Mouse (Mus musculus) cerebellum, adult 9-10 months (tissue): ENCODE results near the gene Baz2b.
"Not testable (repeated sequence)": the region's sequence is repeated elsewhere in the genome, so short reads cannot be mapped to it uniquely, and the experiment has no call there.

Experiments used
- DNase-seq: peaks from one replicate; pipeline ENCODE4 v3.0.0; 2022

Gene Baz2b

DNA sequence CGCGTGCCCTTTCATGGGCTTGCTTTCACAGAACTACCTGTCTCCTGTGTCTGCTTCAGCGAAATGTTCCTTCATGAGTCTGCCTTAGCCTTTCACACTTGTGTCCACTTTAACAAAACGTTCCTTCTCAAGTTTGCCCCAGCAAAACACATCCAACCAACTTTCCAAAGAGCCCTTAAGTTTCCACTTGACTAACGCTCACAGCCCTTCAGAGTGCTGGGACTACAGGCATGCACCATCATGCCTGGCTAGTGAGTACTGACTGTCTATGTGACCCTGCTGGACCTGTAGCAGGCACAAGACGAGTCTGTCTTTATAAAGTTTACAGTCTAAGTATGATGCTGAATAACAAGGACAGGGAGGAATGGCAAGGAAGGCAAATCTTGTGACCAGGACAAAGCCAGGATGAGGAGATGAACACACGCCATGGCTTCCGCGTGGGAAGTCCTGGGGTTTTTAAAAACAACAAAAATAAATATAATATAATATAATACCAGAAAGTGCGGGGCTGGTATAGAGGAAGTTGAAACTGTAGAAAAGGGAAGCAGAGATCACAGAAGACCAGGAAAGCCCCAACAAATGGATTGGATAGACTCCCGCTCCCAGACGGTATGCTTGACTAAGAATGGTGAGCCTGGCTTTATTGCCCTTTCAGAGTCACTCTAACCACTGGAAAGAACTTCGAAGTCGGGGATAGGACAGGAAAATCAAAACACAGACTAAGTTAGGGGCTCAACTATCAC is 120.7 kb downstream of the Baz2b start:
- no peak for DNase-seq

DNA sequence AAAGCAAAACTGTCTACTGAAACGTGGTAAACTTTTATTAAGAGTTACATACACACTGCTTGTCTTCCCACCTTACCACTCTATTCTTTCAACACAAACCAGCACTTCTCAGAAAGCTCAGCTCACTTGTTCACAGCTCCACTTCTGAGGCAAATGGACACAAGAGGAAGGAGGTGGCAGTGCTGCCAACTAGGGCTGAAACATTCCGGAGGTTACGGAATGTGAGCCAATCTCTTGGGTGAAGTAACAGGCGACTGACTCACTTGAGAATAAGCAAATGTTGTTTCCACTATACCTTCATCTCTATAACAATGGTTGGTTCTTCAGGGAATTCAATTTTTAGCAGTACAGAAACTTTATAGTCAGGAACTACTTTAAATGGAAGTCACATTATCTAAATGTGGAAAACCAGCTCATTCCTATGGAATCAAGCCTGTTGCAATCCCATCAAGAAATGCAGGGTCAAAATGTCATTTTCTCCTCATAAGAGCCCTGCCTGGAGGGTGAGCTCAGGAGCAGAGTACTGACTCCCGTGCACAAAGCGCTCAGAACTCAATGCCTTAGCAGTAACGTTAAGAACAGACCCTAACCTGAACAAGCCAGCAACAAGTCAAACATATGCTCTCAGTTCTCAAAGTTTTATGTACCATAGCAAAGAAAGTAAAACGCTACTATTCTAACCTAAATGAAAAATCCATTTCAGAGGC is 123.3 kb downstream of the Baz2b start:
- peak; percentile 26 for DNase-seq

DNA sequence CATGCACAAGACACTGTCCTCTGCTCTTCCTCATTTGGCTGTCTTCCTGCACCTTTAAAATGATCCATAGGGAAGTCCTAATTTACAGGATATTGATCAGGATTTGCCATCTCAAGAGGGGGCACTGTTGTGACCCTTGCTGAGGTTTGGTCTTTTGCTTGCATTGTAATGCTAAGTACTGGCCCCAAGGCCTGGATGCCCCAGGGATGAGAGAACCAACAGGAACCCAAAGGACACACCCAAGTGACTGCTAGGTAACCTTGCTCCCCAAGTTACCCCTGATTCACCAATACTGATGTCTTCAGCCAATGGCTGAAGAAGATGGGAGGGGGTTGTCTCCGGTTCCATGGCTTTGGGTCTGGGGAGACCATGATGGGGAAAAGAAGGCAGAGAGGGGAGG is 124.8 kb downstream of the Baz2b start:
- DNase-seq = no peak

- peak; percentile 26 for DNase-seq
Measured at GRCm38 (mm10) chr2:60082984-60083636, 126.5 kb downstream of the Baz2b start.

- DNase-seq = no peak
Measured at GRCm38 (mm10) chr2:60082225-60082624, 127.4 kb downstream of the Baz2b start.

- no peak for DNase-seq
Measured at GRCm38 (mm10) chr2:60080831-60081230, 128.8 kb downstream of the Baz2b start.

GRCm38 (mm10) chr2:60077631-60078030 is 132.0 kb downstream of the Baz2b start:
- no peak for DNase-seq

GRCm38 (mm10) chr2:60076800-60077199 is 132.8 kb downstream of the Baz2b start:
- no peak for DNase-seq

- no peak for DNase-seq
Measured at GRCm38 (mm10) chr2:60076025-60076424, 133.6 kb downstream of the Baz2b start.

DNA sequence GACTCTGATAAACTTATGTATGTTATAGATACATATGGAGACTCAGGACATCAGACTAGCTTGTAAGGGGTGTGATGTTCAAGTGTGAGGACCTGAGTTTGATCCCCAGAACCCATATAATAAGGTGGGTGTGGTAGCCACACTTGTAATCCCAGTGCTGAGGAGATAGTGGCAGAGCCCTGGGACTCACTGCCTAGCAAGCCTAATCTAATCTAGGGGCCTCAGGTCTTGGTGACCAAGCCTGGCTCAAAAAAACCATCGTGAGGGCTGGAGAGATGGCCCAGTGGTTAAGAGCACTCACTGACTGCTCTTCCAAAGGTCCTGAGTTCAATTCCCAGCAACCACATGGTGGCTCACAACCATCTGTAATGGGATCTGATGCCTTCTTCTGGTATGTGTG is 135.8 kb downstream of the Baz2b start:
- not testable (repeated sequence) for DNase-seq

DNA sequence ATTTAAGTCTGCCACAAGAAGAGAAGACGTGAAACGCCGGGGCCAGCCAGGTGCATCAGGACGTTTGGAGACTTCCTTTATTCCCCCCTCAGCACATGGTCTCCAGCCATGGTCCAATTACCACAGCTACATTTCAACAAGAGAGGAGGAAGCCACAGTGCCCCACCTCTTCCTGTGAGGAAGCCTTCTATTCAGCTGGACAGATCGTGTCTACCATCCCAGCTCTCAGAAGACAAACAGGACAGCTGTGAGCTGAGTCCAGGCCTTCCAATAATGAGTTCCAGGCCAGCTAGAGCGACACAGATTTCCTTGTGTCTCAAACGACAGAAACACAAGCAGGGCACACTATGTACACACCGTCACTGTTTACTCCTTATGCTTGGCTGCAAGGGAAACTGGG is 137.8 kb downstream of the Baz2b start:
- no peak for DNase-seq

GRCm38 (mm10) chr2:60070938-60071337 is 138.7 kb downstream of the Baz2b start:
- peak; percentile 30 for DNase-seq

GRCm38 (mm10) chr2:60068468-60068867 is 141.2 kb downstream of the Baz2b start:
- DNase-seq = no peak

GRCm38 (mm10) chr2:60065415-60065814 is 144.2 kb downstream of the Baz2b start:
- no peak for DNase-seq

GRCm38 (mm10) chr2:60060185-60060775 is 149.4 kb downstream of the Baz2b start:
- no peak for DNase-seq

- no peak for DNase-seq
Measured at GRCm38 (mm10) chr2:60059300-60059699, 150.3 kb downstream of the Baz2b start.

GRCm38 (mm10) chr2:60056043-60056442 is 153.6 kb downstream of the Baz2b start:
- no peak for DNase-seq

GRCm38 (mm10) chr2:60054808-60055535 is 154.7 kb downstream of the Baz2b start:
- no peak for DNase-seq

DNA sequence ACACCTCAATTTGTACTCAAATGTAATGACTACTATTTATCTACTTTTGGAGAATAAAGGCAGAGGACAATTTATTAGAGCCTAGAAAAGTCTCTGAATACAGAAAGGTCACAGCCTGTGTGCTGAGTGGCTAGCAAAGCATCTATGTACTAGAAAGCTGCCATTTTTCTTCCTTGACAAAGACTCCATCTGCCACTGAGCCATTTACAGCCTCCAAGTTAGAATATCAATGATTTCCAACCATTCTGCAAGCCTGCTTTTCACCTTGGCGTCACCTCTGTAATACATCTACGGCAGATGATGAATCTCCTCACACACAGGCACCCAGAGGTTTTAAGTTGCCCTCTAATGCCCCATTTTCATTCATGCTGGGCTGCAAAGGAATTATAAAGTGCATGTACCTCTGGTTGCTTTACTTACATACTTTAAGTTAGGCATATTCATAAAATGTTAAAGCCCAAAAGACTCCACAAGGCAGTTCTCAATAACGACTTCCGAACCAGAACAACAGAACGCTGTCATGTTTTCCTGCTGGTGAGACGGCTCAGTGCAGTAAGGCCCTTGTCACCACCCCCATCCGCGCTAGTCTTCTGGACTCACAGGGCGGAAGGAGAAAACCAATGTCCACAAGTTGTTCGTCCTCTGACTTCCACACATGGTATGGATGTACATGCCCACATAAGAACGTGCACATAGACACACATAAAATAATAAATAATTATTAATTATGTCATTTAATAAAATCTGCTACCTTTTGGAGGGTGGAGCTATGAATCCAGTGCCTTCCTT is 156.2 kb downstream of the Baz2b start:
- no peak for DNase-seq

DNA sequence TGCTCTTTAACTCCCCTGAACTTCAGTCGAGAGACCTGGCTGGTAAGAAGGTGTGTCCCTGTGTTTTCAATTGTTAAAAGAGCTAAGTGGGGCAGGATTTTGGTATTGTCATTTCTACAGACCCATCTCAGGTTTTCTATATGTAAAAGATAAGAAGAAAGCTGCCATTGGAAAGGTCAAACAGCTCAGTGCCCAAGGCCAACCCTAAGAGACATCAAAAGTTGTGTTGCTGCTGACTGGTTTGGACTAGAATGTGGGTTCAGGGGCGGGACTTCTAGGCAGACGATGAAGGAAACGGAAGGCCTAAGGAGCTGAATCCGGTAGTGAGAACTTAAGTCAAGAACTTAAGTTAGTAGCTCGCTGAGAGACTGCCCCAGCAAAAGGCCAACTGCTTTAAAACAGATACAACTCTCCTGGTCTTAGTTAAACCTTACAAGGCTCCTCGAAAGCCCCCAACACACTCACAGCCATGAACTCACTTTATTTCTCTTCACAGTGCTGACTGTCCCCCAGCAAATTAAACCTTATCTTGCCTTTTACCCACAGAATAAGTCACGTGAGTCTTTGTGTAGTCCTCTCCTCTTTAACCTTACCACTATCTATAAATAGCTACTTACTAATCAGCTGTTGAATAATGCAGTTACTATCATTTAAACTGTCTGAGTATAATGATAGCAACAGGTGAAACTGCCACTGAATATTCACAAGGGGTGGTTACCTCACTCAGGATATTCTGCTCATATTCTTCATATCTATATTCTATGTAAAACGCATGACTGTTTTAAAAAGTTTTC is 158.8 kb downstream of the Baz2b start:
- DNase-seq = no peak

- no peak for DNase-seq
Measured at GRCm38 (mm10) chr2:60049889-60050288, 159.8 kb downstream of the Baz2b start.
